Mouse (Mus musculus): Measurements from ENCODE around the gene Ubash3b. TPM values are rescaled to one million over a fixed set of nuclear protein-coding genes. Genes with fewer than 3 reads are reported as not detected.

Gene Ubash3b
- polyA plus RNA-seq (2017; shearing (Covaris generic)), result 23.0 TPM

DNA sequence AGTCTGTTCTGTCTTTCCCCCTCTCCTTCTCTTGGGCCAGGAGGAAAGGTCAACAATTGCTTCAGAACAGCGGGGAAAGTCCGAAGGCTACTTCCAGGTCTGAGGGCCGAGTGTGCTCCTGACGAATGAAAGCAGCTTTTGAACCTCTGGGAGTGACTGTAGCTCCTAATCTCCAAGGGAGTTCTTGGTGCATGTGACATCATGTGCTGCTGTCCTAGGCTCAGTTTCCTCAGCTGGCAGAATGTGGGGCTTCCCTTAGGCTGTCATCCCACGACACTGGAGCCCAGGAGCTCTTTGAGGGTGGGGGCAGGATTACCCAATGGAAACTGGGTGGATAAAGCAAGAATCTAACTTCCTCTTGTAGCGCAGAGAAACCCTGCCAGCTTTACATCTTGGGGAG is at the start of gene Ubash3b:
TSS of gene Ubash3b (minus strand) at position 285 of the 400 bp plus-strand sequence.

DNA sequence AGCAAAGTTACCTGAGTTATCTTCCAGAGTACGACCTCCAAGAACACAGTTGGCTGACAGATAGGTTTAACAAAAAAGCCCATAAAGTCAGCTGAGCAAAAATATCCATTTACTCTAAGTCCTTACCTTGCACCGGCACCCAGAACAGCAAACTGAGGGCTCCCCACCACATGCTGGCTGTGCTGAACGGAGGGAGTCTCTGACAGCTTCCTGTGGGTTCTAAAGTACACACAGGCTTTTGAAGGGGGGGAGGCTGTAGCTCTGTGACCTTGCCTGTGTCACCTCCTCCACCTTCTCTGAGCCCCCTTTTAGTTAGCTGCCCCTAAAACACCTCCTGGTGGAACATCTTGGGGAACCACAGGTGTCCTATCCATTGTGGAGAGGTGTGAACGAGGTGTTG is 157.1 kb downstream of the Ubash3b start, which contains the start of gene Crtam:
TSS of gene Crtam (minus strand) at position 214 of the 400 bp plus-strand sequence.

DNA sequence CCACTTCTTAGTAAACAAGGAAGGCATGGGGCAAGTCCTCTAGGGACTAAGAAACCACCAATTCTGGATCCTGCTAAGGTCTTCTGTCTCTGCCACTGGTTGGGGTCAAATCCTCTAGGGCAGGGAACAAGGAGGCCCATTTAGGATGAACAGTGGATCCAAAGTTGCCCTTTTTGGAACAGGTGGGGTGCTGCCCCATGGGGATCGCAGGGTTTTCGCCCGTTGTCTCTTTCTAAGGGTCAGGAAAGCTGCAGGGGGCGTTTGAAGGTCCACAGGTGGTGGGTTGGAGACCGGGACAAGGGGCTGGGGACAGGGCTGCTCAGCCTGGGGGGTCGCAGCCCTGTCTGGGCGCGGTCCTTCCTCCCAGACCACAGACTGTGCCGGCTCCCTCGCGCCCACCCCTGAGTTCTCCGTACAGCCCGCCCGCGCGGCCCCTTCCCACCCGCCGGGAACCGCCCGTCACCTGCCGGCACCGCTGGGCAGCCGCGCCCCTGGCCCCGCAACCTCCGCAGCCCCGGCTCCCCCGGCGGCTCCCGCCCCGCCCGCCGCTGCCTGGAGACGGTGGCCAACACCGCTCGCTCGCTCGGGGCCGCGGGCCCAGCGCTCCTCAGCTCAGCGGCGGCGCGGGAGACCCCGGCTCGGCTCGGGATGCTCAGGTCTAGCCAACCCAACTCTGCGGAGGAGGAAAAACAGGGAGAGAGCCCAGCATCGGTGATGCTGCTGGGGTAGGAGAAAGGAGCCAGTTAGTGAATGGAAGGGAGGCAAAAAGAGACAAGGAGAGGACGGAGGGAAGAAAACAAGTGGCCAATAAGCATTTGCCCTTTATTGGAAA is 197.7 kb downstream of the Ubash3b start, which contains the start of gene Jhy:
TSS of gene Jhy (minus strand) at position 533 of the 832 bp plus-strand sequence.

Other genes starting within 250 kb of the Ubash3b start
- not detected for gene Jhy, start 197.6 kb downstream of the Ubash3b start, polyA plus RNA-seq (2017; shearing (Covaris generic))
- 11.4 TPM for gene Crtam, start 157.1 kb downstream of the Ubash3b start, polyA plus RNA-seq (2017; shearing (Covaris generic))

Data from effector memory CD4-positive, alpha-beta T cell, adult 5 months (primary cell).